Mouse (Mus musculus): ENCODE results near the gene Lifr. TPM values are rescaled to one million over a fixed set of nuclear protein-coding genes. Genes with fewer than 3 reads are reported as not detected.

Gene Lifr
- polyA plus RNA-seq, 1 experiment from 2014 or later: 28.7 TPM

DNA sequence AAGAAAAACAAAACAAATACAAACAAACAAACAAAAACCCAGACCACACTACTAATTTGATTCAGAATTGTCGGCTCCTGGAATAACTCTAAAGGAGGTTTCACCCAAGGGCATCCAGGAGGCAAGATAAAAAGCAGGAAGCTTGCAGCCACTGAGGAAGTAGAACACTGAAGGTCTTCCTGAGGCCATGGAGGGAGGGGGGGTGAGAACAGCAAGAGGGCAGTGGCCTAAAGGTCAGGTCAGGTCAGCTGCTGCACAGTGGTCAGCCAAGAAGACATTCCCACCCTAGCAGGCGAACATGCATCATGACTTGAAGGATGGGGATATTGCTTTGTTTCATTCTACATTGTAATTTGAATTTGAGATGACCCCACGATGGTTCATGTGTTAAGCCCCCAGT lies 17.1 kb upstream of the Lifr start:
- H3K9me3 ChIP-seq (ENCODE audit: control insufficient read depth, low read length): no peaks in the 10 kb centered on the region
- ATAC-seq (replicated peaks; ENCODE audit: low FRiP score) (no peak), DNase-seq (ENCODE audit: low spot score) (no peak)
- no peak overlapping the region for H3K4me3 ChIP-seq (ENCODE audit: low read depth, low read length)
- H3K27me3 ChIP-seq (replicated peaks; ENCODE audit: control insufficient read depth, insufficient read depth, low read length): no peaks in the 10 kb centered on the region
- H3K4me1 ChIP-seq (replicated peaks; ENCODE audit: control insufficient read depth, insufficient read depth, low read length): peaks cover 2% of the 10 kb centered on the region; the same call in 1 of the 2 replicates
- H3K36me3 ChIP-seq (ENCODE audit: control insufficient read depth, insufficient read depth, low read length): no peaks in the 10 kb centered on the region
- no peak overlapping the region for H3K4me2 ChIP-seq
- 48% methylated on average over 3 of the region's 3 CpGs for WGBS
- no peak overlapping the region for H3K27ac ChIP-seq (ENCODE audit: low read depth, low read length)
- no peak overlapping the region for H3K9ac ChIP-seq (ENCODE audit: low read depth, low read length)

DNA sequence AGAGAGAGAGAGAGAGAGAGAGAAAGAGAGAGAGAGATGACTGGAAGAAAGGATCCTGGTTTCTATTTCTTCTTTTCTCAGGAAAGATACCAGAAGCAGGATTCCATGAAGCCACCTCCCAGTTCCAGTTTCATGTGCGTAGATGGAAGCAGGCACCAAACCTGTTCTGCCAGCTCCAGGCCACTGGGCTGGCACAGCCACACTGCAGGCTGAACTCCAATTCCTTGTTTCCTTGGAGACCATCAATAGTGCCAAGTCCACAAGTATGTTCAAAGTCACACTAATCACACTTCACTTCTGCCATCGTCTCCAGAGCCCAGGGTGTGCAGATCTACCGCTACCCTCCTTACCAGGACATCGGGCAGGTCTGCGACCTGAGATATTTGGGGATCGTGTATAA lies 15.2 kb upstream of the Lifr start:
- H3K27ac ChIP-seq (ENCODE audit: low read depth, low read length): no peak overlapping the region
- ATAC-seq (replicated peaks; ENCODE audit: low FRiP score) (no peak), DNase-seq (ENCODE audit: low spot score) (no peak)
- no peak overlapping the region for H3K9ac ChIP-seq (ENCODE audit: low read depth, low read length)
- no peaks in the 10 kb centered on the region for H3K27me3 ChIP-seq (replicated peaks; ENCODE audit: control insufficient read depth, insufficient read depth, low read length)
- H3K4me1 ChIP-seq (replicated peaks; ENCODE audit: control insufficient read depth, insufficient read depth, low read length): peaks cover 2% of the 10 kb centered on the region; the same call in 1 of the 2 replicates
- H3K36me3 ChIP-seq (ENCODE audit: control insufficient read depth, insufficient read depth, low read length): no peaks in the 10 kb centered on the region
- H3K9me3 ChIP-seq (ENCODE audit: control insufficient read depth, low read length): no peaks in the 10 kb centered on the region
- no peak overlapping the region for H3K4me2 ChIP-seq
- WGBS: 84% methylated on average over 6 of the region's 6 CpGs
- no peak overlapping the region for H3K4me3 ChIP-seq (ENCODE audit: low read depth, low read length)

DNA sequence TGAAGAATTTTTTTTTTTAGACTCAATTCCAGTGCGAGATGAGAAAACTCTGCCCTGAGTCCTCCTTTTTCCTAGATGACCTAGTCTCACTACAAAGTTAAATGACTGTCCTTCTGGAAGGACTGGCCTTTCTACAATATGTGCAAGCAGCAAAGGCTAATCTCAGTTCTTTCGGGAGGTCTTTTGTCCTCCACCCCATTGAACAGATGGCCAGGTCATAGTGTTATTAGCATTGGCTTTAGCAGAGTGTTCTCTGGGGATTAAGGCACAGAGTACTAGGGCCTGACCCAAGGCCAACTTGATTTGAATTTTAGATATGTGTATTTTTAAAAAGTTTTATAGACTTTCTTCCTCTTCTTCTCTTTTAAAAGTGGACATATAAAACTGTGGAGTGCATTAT lies 12.1 kb upstream of the Lifr start:
- no peaks in the 10 kb centered on the region for H3K4me1 ChIP-seq (replicated peaks; ENCODE audit: control insufficient read depth, insufficient read depth, low read length)
- H3K4me2 ChIP-seq: no peak overlapping the region
- no peak overlapping the region for H3K4me3 ChIP-seq (ENCODE audit: low read depth, low read length)
- no peak overlapping the region for H3K27ac ChIP-seq (ENCODE audit: low read depth, low read length)
- H3K27me3 ChIP-seq (replicated peaks; ENCODE audit: control insufficient read depth, insufficient read depth, low read length): no peaks in the 10 kb centered on the region
- no peaks in the 10 kb centered on the region for H3K9me3 ChIP-seq (ENCODE audit: control insufficient read depth, low read length)
- 72% methylated on average over 2 of the region's 2 CpGs for WGBS
- DNase-seq (ENCODE audit: low spot score) (no peak), ATAC-seq (replicated peaks; ENCODE audit: low FRiP score) (no peak)
- no peaks in the 10 kb centered on the region for H3K36me3 ChIP-seq (ENCODE audit: control insufficient read depth, insufficient read depth, low read length)
- H3K9ac ChIP-seq (ENCODE audit: low read depth, low read length): no peak overlapping the region

DNA sequence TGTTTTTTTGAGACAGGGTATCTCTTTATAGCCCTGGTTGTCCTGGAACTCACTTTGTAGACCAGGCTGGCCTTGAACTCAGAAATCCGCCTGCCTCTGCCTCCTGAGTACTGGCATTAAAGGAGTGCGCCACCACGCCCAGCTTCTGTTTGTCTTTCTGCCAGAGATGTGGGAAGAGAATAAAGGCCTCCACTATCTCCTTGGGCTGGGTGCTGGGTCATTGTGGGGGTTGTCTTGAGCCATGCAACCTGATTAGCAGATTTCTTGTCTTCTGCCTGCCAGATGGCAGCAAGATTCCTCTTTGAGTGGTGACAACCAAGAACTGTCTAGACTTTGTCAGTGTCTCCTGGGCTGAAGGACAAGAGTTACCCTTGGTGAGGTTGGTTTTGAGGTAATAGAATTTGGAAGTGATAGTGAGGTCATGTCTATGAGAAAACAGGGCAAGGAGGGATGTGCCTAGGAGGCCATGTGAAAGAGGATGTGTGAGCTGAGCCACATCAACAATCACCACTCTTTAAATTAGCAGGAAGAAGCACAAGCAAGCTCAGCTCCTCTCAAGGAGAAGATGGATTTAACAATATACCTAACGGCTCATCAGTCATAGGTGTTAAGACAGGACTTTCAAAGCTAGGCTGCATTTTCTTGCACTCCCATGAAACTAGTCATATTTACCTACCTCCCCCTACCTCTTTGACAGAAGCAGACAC lies 10.6 kb upstream of the Lifr start:
- no peaks in the 10 kb centered on the region for H3K9me3 ChIP-seq (ENCODE audit: control insufficient read depth, low read length)
- no peaks in the 10 kb centered on the region for H3K36me3 ChIP-seq (ENCODE audit: control insufficient read depth, insufficient read depth, low read length)
- H3K27ac ChIP-seq (ENCODE audit: low read depth, low read length): no peak overlapping the region
- 82% methylated on average over 4 of the region's 4 CpGs for WGBS
- H3K9ac ChIP-seq (ENCODE audit: low read depth, low read length): no peak overlapping the region
- no peaks in the 10 kb centered on the region for H3K4me1 ChIP-seq (replicated peaks; ENCODE audit: control insufficient read depth, insufficient read depth, low read length)
- no peak for DNase-seq (ENCODE audit: low spot score)
- no peaks in the 10 kb centered on the region; the same call in 1 of the 2 replicates for H3K27me3 ChIP-seq (replicated peaks; ENCODE audit: control insufficient read depth, insufficient read depth, low read length)
- ATAC-seq (replicated peaks; ENCODE audit: low FRiP score): no peak
- H3K4me3 ChIP-seq (ENCODE audit: low read depth, low read length): no peak overlapping the region
- H3K4me2 ChIP-seq: no peak overlapping the region

DNA sequence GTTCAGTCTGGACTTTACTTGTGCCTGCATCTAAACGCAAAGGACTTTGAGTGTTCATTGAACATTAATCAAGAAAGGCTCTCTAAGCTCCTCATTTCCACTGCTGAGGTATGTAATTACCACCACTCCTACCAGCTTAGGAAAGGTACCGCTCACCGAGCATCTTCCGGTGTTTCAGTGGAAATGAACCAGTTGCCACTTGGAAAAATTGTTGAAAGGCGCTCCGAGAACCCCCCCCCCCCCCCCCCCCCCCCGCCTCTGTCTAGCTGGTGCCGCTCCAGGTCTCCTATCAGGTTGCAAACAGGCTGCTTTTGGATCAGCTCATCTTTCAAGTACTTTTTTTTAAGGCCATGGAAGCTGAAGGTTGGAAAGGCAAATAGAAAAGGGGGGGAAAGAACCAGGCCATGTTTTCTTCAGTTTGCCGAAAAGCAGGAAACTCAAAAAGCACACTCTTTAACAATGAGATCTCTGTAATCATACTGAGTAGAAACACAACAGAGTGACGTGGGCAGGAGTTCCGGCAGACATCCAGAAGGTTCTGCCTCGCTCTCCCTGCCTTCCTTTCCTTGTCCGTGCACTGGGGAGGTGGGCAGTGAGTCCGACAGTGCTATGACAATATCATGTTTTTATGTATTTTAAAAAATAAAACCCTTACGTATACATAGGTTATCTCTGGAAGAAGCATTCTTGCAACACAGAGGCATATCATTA lies 9.3 kb upstream of the Lifr start:
- H3K36me3 ChIP-seq (ENCODE audit: control insufficient read depth, insufficient read depth, low read length): no peaks in the 10 kb centered on the region
- no peak overlapping the region for H3K27ac ChIP-seq (ENCODE audit: low read depth, low read length)
- H3K9ac ChIP-seq (ENCODE audit: low read depth, low read length): no peak overlapping the region
- H3K4me1 ChIP-seq (replicated peaks; ENCODE audit: control insufficient read depth, insufficient read depth, low read length): no peaks in the 10 kb centered on the region
- H3K27me3 ChIP-seq (replicated peaks; ENCODE audit: control insufficient read depth, insufficient read depth, low read length): no peaks in the 10 kb centered on the region; the same call in 1 of the 2 replicates
- H3K9me3 ChIP-seq (ENCODE audit: control insufficient read depth, low read length): no peaks in the 10 kb centered on the region
- 71% methylated on average over 13 of the region's 15 CpGs for WGBS
- DNase-seq (ENCODE audit: low spot score) (no peak), ATAC-seq (replicated peaks; ENCODE audit: low FRiP score) (no peak)
- H3K4me2 ChIP-seq: no peak overlapping the region
- H3K4me3 ChIP-seq (ENCODE audit: low read depth, low read length): no peak overlapping the region

DNA sequence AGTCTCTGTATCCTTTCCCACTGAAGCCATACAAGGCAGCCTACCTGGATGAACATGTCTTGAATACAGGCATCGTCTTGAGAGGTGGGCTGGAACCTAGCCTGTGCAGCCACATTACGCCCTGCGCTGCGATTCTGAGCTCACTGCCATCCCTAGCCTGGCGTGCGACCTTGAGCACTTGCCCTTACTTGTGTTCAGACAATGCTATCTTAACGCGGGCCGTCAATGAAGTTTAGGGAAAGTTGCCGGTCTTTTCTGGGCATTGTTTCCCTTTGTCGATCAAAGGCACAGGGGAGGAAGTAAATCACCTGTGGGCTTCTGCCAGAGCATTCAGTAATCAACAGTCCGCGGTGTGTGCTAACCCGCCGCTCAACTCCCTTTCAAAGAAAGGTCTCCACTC lies 8.6 kb upstream of the Lifr start:
- DNase-seq (ENCODE audit: low spot score) (no peak), ATAC-seq (replicated peaks; ENCODE audit: low FRiP score) (no peak)
- H3K36me3 ChIP-seq (ENCODE audit: control insufficient read depth, insufficient read depth, low read length): no peaks in the 10 kb centered on the region
- no peak overlapping the region for H3K4me3 ChIP-seq (ENCODE audit: low read depth, low read length)
- H3K4me1 ChIP-seq (replicated peaks; ENCODE audit: control insufficient read depth, insufficient read depth, low read length): no peaks in the 10 kb centered on the region
- no peak overlapping the region for H3K9ac ChIP-seq (ENCODE audit: low read depth, low read length)
- WGBS: 41% methylated on average over 15 of the region's 15 CpGs
- H3K27ac ChIP-seq (ENCODE audit: low read depth, low read length): no peak overlapping the region
- H3K4me2 ChIP-seq: no peak overlapping the region; the same call in 1 of the 2 replicates
- no peaks in the 10 kb centered on the region; the same call in 1 of the 2 replicates for H3K27me3 ChIP-seq (replicated peaks; ENCODE audit: control insufficient read depth, insufficient read depth, low read length)
- no peaks in the 10 kb centered on the region for H3K9me3 ChIP-seq (ENCODE audit: control insufficient read depth, low read length)

DNA sequence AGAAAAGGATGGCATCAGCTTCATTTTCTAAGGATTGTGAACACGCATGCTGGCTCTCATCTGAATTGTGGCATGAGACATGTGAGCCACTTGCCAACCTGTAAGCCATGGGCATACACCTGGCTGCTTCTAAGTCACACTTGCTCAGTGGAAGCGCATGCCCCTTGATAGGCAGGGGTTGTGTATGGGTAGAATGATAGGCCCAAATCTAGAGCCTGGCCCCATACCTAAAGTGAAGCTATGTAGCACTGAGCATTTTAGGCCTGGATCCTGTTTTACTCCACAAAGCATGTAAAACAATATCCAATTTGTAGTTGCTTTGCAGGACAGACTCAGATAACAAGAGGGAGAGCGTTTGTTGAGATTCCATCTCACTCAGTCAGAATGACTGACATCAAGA lies 7.5 kb upstream of the Lifr start:
- 80% methylated on average over 3 of the region's 3 CpGs for WGBS
- Histone ChIP-seq H3K4me2 (no peak overlapping the region), H3K36me3 (ENCODE audit: control insufficient read depth, insufficient read depth, low read length) (no peaks in the 10 kb centered on the region), H3K27ac (ENCODE audit: low read depth, low read length) (no peak overlapping the region), H3K27me3 (replicated peaks; ENCODE audit: control insufficient read depth, insufficient read depth, low read length) (no peaks in the 10 kb centered on the region; the same call in 1 of the 2 replicates), H3K4me3 (ENCODE audit: low read depth, low read length) (no peak overlapping the region), H3K9ac (ENCODE audit: low read depth, low read length) (no peak overlapping the region), H3K4me1 (replicated peaks; ENCODE audit: control insufficient read depth, insufficient read depth, low read length) (no peaks in the 10 kb centered on the region), H3K9me3 (ENCODE audit: control insufficient read depth, low read length) (no peaks in the 10 kb centered on the region)
- ATAC-seq (replicated peaks; ENCODE audit: low FRiP score) (no peak), DNase-seq (ENCODE audit: low spot score) (no peak)

DNA sequence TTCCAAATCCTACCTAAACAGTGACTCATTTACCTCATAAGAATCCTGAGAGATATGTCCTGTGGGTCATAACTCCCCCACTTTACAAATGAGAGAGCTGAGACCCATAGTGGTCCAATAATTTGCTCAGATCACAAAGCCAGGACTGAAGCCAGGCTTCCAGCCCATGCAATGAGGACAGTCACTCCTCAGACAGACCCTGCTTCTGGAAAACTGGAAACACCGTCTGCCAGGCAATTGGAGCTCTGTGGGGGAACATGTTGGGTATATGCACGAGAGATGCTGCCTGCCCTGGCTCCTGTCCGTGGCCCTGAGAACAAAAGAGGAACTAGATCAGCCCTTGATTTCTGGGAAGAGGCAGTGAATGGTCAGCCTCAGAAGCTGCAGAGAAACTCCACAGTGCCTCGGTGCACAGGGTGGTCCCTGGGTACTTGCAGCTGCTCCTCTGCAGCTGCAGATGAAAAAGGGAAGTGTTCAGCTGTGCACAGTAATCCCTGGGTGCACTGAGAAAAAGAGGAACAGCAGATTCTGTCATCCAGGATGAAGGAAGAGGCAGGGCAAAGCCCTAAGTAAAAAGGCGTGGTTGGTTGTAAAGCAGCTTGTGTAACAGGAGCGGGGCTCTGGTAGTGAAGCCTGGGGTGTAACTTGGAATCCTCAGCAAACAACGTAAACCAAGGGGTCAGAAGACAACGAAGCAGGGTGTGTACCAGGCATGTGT lies 5.5 kb upstream of the Lifr start:
- no peaks in the 10 kb centered on the region for H3K36me3 ChIP-seq (ENCODE audit: control insufficient read depth, insufficient read depth, low read length)
- DNase-seq (ENCODE audit: low spot score) (no peak), ATAC-seq (replicated peaks; ENCODE audit: low FRiP score) (no peak)
- no peak overlapping the region for H3K4me3 ChIP-seq (ENCODE audit: low read depth, low read length)
- WGBS: 21% methylated on average over 8 of the region's 8 CpGs
- no peaks in the 10 kb centered on the region; the same call in 1 of the 2 replicates for H3K27me3 ChIP-seq (replicated peaks; ENCODE audit: control insufficient read depth, insufficient read depth, low read length)
- no peaks in the 10 kb centered on the region for H3K4me1 ChIP-seq (replicated peaks; ENCODE audit: control insufficient read depth, insufficient read depth, low read length)
- H3K27ac ChIP-seq (ENCODE audit: low read depth, low read length): no peak overlapping the region
- no peaks in the 10 kb centered on the region for H3K9me3 ChIP-seq (ENCODE audit: control insufficient read depth, low read length)
- no peak overlapping the region for H3K9ac ChIP-seq (ENCODE audit: low read depth, low read length)
- no peak overlapping the region for H3K4me2 ChIP-seq

All from liver, embryonic 11.5 days (tissue).